Mouse (Mus musculus) G1E (cell line): ENCODE data around the gene Otog.

Experiments
- CTCF ChIP-seq: IDR thresholded peaks from 2 replicates; pipeline ENCODE4 v1.5.1; 2012; ENCODE audit warnings: low read depth, low read length, inconsistent platforms, mixed read lengths
- GATA2 ChIP-seq: IDR thresholded peaks from 2 replicates; pipeline ENCODE4 v1.6.1; 2012; ENCODE audit warnings: low read depth, low read length, inconsistent platforms, borderline replicate concordance

DNA sequence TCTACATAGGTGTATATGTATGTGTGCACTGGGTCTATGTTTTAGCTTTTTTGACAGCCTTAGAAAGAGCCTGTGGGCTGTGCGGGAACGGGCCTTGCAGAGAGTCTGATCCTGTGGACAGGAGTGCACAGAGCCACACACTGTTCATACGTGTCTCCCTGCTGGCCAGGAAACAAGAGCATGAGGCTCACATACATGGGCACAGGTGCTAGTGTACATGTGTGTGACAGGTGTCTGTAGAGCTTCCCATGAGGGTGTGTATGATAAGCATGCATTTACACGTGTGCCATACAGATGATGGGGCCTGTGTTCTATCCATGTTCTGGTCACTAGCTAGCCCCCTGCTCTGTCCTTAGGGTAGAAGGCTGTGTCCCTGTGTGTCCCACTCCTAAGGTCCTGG, 45.6 kb downstream of the Otog start:
- TF ChIP-seq CTCF: no peak
- no peak for TF ChIP-seq GATA2
